Mouse (Mus musculus): ENCODE data around the gene Rubcn.
"Not testable (repeated sequence)": the region's sequence is repeated elsewhere in the genome, so short reads cannot be mapped to it uniquely, and the experiment has no call there.

The Rubcn gene

DNA sequence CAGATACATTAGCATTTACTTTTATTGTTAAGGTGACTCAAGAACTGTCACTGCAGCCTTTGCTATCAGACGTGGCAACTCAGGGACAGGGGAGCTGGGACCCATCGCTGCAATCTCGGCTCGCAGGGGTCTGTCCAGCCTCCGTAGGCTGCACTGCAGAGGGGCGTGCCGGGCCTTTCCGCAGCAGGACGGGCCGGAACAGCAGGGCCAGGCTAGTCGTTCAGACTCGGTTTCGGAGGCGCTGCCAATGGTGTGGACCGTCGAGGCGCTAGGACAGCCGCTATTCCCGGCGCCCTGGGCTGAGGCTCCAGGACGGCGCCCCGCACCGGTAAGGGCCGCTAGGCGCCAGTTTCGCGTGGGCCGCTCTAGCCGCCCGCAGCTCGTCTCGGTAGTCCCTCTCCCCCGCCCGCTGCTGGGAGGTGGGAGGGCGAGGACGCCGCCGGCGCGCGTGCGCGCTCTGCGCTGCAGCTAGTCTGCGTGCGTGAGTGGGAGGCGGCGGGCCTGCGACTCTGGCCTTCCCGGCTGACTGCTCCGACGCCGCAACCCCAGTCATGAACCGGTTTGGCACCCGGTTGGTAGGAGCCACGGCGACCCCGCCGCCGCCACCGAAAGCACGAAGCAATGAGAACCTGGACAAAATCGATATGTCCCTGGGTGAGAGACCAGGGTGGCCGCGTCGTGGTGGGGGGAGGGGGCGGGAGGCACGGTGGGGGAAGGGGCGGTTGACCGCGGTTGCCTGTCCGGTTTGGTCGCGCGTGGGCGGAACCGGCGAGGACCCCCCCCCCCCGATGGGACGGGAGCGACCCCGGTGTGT lies at the start of gene Rubcn, which contains the start of gene Fyttd1:
Rubcn (minus strand) TSS at position 424 of the 814 bp plus-strand sequence.
Fyttd1 (plus strand) TSS at position 158 of the 814 bp plus-strand sequence.
- DNase-seq (ENCODE audit: low spot score) = peak; percentile 92

DNA sequence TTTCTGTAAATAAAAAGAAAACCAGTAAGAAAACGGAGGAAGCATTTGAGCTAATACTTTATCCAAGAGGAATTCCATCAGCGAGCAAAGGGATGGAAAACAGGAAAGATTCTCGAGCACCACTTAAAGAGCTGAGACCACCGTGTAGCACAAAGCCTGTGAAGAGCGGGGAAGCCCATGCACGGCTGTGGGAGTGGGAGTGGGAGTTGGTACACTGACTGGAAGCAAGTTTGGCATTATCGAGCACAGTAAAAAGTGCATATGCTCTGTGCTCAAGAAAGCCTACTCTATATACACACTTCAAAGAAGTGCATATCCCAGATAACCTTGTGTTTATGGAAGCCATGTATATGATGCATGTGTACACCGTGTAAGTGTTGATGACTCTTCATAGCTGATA lies 49.5 kb upstream of the Rubcn start:
- no peak for DNase-seq (ENCODE audit: low spot score)

DNA sequence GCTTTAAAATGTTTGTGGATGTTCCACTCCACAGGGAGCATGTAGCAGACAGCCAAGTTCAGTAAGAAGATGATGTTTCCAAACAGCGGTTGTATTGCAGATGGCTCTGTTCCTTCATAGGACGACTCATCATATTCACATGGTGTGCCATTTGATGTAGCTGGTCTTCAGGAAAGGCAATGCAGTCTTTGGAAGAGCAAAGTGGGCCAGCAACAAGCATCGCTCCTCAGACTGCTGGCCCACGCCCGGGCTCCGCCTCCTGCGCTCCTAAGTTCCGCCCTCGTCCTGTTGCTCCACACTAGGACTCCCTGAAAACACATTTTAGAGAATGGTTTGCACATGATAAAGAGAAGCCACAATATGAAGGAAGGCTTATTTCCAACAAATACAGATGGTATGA lies 49.1 kb upstream of the Rubcn start:
- not testable (repeated sequence) for DNase-seq (ENCODE audit: low spot score)

DNA sequence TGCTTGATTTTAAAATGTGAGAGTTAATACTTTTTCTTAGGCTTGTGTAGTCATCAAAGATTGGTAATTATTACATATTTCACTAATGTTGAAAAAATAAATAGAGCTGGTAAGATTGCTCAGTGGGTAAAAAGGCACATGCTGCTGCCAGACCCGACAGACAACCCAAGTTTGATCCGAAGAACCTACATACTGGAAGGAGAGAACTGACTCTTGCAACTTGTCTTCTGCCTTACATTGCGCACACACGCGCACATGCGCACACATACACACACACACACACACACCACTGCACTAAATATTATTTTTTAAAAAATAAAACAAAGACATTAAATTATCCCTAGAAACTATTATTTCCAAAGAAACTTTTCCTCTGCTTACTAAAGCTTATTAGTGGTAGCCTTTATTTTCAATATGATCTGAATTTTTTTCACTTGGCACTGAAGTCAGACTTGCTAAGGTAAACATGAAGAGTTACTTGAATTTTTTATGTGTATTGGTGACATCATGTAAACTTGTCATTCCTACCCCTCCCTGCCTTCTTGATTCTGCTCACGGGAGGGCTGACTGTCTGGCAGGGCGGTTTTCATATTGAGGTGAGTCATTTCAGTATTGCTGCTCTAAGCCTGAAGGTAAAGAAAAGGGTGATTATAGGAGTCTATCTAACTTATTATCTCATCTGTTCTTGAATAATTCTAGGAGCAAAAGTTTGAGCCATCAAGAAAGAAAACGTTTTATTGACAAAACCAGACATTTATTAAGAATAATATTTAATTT lies 37.9 kb upstream of the Rubcn start:
- no peak for DNase-seq (ENCODE audit: low spot score)

DNA sequence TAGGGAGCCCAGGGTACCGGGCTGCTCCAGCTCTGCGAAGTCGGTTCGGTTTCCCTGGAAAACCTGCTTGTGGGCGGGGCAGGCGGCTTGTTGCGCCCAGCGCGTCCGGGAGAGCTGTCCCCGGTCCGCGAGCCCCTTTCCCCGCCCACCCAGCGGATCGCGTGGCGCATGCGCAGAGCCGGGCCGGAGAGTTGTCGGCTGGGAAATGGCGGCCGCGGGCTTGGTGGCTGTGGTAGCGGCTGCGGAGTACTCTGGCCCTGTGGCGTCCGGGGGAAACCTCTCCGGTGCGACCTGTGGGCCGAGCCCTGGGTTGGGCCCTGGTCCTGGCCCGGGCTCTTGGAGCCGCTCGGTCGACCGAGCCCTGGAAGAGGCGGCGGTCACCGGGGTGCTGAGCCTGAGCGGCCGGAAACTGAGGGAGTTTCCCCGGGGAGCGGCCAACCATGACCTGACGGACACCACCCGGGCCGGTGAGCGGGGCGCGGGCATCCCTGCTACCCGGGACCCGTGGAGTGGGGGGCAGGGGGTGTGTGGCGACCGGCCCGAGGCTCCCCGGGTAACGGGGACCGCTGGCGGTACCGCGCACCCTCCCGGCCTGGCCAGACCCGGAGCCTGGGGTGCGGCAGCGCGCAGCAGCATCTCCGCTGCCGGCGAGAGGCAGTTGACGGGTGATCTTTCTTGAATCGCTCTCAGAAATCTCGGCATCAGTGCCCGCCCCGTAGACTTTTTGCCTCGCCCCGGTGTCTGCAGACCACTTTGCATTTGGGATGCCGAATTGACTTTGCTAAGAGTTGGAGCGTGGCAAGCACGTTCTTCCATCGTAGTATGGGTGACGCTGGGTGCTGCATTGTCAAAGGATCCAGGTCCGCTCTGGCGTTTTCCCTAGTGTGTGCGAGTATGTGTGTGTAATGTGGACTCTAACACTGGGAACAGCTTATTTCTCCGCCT lies 36.6 kb upstream of the Rubcn start, which contains the start of gene Lrch3:
Lrch3 (plus strand) TSS at position 164 of the 945 bp plus-strand sequence.
- DNase-seq (ENCODE audit: low spot score) = peak; percentile 96

DNA sequence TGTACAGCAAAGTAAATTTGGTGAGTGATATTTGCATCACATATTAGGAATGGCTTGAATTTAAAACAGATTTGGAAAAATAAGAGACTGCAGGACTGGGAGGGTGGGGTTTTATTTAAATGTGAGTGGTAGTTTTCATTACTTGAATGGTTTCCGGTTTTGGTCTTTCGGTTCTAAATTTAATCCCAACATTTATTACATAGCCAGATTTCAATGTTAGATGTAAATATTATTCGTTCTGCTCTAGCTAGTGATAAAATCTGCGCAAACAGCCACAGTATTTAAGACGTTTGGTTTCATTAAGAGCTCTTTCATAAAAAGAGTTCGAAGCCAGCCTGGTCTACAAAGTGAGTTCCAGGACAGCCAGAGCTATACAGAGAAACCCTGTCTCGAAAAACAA lies 35.6 kb upstream of the Rubcn start:
- DNase-seq (ENCODE audit: low spot score) = no peak

DNA sequence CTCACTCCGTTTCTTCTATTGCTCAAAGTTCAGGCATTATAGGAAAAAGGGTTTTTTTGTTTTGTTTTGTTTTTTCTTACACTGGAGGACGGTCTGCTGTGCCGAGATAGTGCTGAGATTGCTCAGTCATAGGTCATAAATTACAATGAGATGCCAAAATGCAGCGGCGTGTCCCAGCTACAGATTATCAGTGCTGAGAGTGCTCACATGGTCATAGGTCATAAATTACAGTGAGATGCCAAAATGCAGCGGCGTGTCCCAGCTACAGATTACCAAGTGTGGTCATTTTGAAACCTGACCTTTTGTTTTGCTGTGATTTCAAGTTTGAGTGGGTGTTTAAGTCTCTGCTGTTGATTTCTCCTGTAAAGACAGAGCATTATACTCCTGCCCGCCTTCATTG lies 29.2 kb upstream of the Rubcn start:
- no peak for DNase-seq (ENCODE audit: low spot score)

DNA sequence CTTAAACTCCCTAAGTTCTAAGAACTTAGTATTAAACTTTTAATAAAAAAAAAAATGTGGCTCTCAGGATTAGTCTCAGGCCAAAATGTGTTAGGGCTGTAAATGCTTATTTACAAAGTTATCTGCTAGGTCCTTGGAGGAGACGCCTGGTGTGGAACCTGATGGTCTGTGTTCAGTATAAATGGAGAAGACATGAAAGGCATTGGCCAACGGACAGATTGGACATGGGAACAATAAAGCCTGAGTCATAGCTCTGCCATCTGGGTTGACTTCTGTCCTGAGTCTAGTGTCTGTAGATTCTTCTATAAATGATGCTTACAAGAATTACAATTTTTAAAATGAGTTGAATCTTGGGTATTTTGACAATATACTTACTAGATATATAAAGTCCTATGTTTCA lies 28.6 kb upstream of the Rubcn start:
- no peak for DNase-seq (ENCODE audit: low spot score)

DNA sequence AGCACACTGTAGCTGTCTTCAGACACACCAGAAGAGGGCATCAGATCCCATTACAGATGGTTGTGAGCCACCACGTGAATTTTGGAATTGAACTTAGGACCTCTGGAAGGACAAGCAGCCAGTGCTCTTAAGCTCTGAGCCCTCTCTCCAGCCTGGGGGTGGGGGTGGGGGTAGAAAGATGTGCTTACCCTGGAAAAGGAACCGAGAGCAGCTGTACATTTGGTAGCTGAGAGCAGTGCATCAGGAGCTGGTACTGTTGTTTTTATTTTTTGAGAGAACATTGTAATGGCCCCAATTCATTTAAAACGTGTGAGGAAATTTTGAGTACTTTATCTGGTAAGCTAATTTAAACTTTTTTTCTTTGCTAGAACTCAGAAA lies 24.5 kb upstream of the Rubcn start:
- no peak for DNase-seq (ENCODE audit: low spot score)

DNA sequence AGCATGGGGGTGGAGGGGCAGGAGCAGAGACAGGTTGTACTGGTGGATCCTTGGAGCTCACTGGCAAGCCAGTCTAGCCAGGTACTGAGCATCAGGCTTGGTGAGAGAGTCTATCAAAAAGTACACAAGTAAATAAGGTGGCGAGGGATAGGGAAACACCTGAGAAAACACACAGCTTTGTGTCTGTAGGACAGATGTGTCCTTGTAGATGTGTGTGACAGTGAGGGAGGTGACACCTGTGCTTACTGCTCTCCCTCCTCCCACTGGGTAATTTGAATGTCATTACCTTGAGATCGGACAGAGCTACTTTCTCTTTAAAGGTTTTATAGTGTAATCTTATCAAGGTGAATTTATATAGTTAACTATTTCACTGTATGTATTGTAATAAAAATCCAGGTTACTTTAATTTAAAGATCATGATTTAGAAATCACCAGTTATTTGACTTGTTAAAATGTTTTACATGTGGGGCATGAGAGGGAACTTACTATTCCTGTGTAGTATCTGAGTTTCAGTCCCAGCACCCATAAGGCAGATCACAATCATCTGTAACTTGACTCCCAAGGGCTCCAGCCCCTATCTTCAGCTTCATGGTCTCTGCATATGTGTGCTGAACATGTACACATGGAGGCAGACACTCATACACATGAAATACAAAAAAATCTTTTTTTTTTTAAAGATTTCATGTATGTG lies 23.9 kb upstream of the Rubcn start:
- no peak for DNase-seq (ENCODE audit: low spot score)

DNA sequence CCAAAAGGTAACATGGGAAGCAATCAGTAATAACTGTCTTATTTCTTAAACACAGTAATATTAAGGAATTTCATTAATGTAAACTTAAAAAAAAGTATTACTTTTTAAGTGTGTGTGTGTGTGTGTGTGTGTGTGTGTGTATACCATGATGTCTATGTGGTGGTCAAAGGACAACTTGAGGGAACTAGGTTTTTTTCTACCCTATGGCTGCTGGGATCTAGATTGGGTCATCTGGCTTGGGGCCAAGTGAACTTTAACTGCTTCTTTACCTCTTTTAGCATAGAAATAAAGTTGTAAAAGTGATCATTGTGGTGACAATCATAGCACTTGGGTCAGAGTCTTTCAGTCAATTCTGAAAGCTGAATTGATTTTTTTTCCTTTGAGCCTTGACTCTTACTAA lies 18.6 kb upstream of the Rubcn start:
- DNase-seq (ENCODE audit: low spot score) = no peak

DNA sequence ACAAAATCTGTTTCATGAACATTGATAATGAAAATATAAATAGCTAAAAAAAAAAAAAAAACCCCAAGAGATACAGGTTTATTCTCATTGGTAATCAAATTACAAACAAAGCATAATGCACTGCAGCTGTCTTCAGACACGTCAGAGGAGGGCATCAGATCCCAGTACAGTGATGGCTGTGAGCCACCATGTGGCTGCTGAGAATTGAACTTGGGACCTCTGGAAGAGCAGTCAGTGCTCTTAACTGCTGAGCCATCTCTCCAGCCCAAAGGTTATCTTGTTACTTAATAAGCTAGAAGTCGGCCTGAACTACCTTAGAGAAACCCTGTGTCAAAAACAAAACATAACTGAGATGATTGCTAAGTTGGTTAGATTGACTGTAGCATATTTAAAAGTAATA lies 12.3 kb upstream of the Rubcn start:
- no peak for DNase-seq (ENCODE audit: low spot score)

DNA sequence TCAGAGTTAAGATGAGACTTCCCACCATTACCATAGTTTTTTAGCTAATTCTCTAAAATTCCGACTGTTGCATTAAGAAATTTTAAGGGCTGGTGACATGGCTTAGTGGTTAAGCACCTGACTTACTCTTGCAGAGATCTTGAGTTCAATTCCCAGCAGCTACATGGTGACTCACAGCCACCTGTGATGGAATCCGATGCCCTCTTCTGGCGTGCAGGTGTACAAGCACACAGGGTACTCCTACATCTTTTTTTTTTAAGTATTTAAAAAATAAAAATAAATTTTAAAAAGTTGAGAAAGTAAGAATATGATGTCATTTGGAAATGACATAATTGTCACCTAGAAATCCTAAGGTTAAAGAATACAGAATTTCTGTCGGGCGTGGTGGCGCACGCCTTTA lies 10.4 kb upstream of the Rubcn start:
- no peak for DNase-seq (ENCODE audit: low spot score)

DNA sequence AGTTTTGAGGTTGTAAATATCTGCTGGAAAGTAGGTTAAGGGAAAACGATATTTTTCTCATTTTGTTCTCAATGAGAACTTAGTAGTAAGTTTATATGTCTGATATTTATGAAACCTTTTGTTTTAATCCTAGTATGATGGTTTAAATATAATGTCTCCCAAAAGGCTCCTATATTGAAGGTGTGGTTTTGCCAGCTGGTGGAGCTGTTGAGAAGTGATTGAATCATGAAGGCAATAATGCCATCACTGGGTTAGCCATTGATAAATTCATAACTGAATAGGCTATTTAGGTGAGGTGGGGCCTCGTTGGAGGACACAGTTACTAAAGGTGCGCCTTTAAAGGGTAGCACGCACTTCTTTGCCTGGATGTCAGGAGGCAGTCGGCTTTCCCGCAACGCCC lies 4.0 kb upstream of the Rubcn start:
- no peak for DNase-seq (ENCODE audit: low spot score)

DNA sequence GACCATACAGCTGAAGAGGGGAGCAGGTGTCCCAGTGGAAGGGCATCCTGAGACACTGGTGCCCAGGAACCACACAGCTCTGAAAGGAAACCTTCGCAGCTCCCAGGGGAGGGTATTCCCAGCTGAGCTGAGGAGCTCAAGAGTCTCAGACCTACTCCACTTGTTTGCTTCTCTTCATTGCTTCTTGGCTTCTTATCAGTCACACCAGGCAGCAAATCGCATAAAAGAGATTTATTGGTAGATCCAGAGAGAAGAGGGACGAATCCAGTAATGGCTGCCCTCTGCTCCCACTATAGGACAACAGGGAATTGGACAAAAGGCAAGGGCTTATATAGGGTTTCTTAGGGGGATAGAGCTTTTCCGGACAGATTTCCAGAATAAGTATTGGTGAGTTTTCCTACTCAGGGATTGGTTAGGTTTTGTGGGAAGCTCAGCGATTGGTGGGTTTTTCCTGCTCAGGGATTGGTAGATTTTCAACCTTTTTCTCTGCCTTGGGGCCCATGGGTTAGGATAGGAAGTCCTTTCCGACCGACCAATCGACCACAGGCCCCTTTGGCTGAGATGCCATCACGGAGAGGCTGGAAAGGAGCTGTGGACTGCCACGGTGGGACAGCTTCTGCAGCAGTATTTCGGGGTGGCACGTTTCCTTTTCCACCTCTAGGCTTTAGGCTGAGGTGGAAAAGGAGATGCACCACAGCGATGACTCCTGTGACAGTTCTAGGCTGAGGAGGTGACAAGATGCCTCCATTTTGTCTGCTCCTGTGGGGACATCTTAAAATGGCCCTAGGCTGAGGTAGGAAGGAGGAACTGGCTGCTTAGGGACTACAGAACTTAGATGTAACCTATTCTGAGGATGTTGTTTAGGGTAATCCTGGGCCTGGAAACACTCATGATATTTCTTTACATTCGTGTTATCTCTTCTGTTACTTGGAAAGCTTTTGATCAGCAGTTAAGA lies 1.7 kb upstream of the Rubcn start:
- no peak for DNase-seq (ENCODE audit: low spot score)

DNA sequence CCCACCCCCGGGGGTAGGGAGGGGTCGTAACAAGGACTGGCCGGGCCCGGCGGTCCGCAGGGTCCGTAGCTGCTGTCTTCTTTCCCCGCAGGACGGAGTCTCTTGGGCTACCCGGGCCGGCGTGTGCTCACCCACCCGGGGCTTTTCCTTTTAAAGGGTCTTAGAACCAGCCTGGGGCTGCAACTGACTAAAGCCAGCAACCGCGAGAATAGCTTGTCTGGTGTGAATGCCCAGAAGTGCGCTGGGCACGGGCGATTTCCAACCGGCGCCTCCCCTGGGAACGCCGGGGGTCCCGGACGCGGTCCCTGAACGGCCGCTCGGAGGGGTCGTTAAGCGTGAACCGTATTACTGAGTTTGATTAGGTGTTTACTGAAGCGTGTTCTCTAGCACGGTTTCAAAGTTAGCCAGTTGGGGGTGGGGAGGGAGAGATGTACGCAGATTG lies 612 bp upstream of the Rubcn start:
- no peak for DNase-seq (ENCODE audit: low spot score)

DNA sequence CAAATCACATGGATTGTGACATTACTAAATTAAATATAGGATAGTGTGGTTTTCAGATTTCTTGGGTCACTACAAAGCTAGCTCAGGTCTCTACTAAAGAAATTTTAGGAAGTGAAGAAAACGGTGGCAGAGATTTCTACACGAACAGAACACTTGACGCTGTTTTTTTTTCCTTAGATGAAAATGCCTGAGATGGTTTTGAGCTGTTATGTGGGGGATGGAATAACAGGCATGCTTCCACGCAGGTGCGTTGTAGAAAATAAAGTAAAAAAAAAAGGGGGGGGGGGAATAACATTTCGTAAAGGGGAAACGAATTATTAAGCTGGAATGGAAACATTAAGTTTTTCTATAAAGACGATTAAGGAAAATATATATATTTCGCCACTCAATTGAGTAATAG lies 735 bp downstream of the Rubcn start:
- no peak for DNase-seq (ENCODE audit: low spot score)

DNA sequence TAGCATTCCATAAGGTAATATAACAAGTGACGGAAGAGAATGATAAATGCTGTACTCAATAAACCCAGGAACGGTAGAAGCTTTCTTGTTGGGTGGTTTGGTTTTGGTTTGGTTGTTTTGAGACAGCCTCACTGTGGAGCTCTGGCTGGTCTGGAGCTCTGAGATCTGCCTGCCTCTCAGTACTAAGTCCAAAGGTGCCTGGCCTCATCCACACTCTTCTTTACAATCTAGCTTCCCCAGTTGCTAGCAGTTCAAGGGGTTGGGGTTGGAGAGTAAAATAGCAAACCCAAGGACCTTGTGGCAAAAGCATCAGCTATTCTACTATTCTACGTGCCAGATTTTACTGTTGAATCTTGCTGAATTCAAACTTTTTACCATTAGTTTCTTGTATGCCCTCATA lies 1.7 kb downstream of the Rubcn start:
- DNase-seq (ENCODE audit: low spot score) = no peak

DNA sequence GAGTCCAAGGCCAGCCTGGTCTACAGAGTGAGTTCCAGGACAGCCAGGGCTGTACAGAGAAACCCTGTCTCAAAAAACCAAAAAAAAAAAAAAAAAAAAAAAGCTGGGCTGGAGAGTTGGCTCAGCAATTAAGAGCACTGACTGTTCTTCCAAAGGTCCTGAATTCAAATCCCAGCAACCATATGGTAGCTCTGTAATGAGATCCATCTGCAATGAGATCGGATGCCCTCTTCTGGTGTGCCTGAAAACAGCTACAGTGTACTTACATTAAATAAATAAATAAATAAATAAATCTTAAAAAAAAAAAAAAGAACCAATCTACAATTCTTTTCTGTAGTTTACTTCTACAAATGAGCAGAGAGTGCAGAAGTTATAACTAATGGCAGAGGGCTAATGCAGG lies 2.3 kb downstream of the Rubcn start:
- not testable (repeated sequence) for DNase-seq (ENCODE audit: low spot score)

DNA sequence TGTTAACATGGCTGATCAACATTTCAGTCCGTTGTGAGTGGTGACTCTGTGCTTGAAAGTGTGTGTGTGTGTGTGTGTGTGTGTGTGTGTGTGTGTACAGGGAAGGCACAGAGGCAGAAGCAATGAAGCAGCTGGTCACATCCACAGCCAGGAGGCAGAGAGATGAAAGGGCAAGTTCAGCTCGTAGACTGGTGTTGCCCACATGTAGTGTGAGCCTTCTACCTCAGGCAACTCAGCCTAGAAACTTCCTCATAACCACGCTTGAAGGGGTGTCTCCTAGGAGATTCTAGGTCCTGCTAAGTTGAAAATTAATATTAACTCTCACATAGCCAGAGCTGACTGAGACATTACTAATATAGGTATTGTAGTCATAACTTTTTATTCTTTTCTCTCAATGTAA lies 4.2 kb downstream of the Rubcn start:
- DNase-seq (ENCODE audit: low spot score) = no peak
